Mouse (Mus musculus) adrenal gland, postnatal 10 days (tissue): ENCODE measurements at regions not wholly inside any gene's neighbourhood (a gene's known extent, or its start where the extent isn't known, plus 50 kb on each side); places are given as distances from the start of the nearest gene placed in this dataset.

Source experiments
- DNase-seq: peaks from one replicate; pipeline ENCODE4 v3.0.0; 2021; ENCODE audit warnings: mixed read lengths

- DNase-seq = no peak
These were observed 191.4 kb upstream of the Sdk2 start for GRCm38 (mm10) chr11:114258218-114258617.

DNA sequence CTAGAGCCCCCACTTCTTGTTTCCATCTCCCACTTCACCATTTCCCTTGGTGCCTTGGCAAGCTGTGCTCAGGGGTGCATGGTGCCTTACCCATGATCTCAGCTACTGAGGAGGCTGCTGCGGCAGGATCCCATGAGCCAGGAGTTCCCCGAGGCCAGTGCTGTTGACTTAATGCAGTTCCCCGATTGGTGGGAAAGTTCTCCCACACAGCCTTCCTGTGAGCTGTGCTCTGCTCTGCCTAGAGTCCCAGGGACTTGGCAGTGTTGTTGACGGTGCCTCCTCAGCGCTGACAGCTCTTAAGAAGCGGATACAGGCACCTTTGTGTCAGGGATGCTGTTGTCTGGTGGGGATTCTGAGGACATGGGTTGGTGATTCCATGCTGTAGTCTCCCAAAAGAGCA is 190.9 kb upstream of the Sdk2 start:
- DNase-seq = no peak

GRCm38 (mm10) chr11:114257061-114257460 is 190.2 kb upstream of the Sdk2 start:
- no peak for DNase-seq

DNA sequence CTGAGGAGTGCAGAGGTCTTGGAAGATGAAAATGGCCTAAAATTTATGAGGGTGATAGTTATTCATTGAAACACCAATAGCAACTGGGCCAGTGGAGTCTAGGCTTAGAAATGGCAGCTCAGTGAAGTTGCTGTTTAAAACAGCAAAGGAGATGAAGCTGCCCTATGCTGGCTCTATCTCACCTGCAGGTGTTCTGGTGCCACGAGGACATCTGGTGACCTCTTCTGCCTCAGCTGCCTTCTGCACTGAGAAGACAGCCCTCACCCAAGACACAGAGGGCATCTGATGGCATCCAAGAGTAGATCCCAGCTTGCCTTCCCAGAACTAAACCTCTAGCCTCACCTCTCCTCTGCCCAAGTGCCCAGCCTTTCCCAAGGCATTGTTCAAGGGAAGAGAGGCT is 187.5 kb upstream of the Sdk2 start:
- DNase-seq = no peak

DNA sequence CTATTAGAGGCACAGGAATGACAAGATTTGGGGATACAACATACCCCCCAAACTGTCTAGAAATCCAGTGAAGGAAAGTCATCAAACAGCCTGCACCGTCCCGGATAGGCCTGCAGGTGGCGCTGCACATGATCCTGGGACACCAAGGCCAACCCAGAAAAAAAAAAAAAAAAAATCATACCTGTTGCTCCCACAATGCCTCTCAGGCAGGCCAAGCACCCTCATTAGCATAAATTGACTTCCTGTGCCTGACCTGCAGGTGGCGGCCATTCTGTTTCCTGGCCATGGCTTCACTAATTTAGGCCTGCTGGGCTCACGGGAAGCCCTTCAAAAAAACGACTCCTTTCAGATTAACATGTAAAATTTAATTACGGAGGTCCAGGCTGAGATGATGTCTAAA is 184.8 kb upstream of the Sdk2 start:
- no peak for DNase-seq

GRCm38 (mm10) chr11:114249215-114249614 is 182.4 kb upstream of the Sdk2 start:
- no peak for DNase-seq

- DNase-seq = peak; percentile 9
These were observed 181.5 kb upstream of the Sdk2 start for GRCm38 (mm10) chr11:114248261-114248898.

- no peak for DNase-seq
These were observed 172.5 kb upstream of the Sdk2 start for GRCm38 (mm10) chr11:114239311-114239803.

- no peak for DNase-seq
These were observed 172.0 kb upstream of the Sdk2 start for GRCm38 (mm10) chr11:114238801-114239200.

DNA sequence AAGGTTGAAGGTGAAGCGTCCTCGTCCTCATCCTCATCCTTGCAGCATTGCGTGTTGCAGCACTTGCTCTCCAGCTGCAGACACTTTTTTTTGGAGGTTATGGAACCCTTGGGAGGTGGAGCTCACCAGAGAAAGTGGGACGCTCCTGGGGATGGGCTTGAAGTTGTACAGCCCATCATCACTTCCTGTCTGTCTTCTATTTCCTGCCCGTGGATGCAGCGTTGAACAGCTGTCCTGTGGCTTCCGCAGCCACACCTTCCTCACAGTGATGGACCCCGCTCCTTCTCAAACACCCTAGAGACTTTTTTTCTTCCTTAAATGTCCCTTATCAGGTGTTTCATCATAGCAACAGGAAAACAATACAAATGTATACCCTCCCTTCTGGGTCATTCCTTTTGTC is 171.5 kb upstream of the Sdk2 start:
- DNase-seq = no peak

DNA sequence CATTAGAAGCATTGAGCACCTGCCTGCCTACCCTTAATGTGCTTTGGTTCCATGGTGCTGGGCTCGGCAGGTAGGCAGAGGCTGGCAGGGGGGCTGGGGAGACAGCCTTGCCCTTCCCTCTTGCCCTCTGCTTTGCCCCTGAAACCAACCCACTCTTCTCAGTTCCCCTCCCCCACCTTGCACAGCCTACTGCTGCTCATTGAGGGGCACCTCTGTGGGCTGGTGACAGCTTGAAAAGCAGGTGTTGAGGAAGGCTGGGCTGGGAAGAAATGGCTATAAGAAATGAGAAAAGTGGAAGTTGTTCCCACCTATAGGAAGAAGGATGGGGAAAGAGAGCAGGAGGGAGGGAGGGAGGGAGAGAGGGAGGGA is 167.7 kb upstream of the Sdk2 start:
- no peak for DNase-seq

GRCm38 (mm10) chr11:114233636-114234541 is 167.0 kb upstream of the Sdk2 start:
- no peak for DNase-seq

DNA sequence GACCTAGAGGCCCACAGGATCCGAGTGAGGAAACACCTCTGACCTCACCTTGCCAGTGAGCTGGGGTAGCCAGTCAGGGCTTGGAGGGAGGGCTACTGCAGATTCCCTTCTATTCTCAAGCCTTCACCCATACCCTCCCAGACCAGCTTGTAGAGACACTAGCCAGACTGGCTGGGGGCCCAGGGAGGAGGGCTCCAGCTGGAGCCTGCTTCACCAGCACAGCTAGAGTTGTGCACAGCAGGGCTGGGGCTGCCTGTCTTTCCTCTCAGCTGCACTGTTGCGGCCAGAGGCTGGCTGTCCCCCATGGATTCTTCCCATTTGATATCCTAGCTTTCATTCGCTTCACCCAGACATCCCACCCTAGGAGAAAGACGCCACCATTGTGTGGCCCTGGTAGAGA is 165.0 kb upstream of the Sdk2 start:
- DNase-seq = no peak

GRCm38 (mm10) chr11:114229763-114230162 is 162.9 kb upstream of the Sdk2 start:
- no peak for DNase-seq

GRCm38 (mm10) chr11:114229196-114229595 is 162.3 kb upstream of the Sdk2 start:
- DNase-seq = no peak

- no peak for DNase-seq
These were observed 159.7 kb upstream of the Sdk2 start for GRCm38 (mm10) chr11:114226553-114226952.

GRCm38 (mm10) chr11:114224706-114225105 is 157.9 kb upstream of the Sdk2 start:
- DNase-seq = no peak

DNA sequence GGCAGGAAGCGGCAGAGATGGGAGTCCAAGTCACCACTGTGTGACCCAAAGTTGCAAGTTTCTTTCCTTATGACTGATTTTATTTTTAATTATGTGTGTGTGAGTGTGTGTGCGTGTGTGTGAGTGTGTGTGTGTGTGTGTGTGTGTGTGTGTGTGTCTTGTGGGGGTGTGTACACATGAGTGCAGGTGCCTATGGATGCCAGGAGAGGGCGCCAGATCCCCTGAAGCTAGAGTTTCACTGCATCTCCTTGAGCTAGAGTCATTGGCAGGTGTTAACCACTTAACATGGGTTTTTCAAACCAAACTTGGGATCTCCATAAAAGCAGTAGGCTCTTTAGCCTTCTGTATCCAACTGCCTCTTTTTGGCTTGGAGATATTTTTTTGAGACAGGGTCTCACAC is 156.2 kb upstream of the Sdk2 start:
- DNase-seq = no peak

- DNase-seq = no peak
These were observed 153.6 kb upstream of the Sdk2 start for GRCm38 (mm10) chr11:114220466-114220865.

GRCm38 (mm10) chr11:114218732-114219506 is 152.1 kb upstream of the Sdk2 start:
- no peak for DNase-seq

DNA sequence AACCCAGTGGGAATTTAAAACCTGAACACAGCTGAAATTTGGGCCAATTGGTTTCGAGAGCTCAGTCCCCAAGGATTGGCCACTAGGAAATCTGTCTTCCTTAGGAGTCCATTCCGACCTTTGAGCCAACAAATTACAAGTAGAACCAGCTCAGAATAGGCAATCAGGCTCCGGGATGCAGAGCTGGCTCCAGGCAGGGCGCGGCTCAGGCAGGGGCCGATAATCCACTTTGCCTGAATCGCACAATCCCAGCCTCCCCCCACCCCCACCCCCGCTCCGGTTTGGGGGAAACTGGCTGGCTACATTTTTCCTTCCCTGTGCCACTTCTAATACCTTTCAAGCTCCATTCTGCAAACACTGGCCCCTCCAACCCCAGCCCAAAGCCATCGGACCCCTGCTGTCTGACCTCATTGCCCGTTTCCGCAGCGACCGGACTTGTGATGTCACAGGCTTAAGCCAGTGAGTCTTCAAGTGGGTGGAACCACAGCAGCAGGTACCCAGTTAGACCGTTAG is 150.5 kb upstream of the Sdk2 start:
- peak; percentile 24 for DNase-seq

GRCm38 (mm10) chr11:114216493-114216892 is 149.6 kb upstream of the Sdk2 start:
- DNase-seq = no peak

DNA sequence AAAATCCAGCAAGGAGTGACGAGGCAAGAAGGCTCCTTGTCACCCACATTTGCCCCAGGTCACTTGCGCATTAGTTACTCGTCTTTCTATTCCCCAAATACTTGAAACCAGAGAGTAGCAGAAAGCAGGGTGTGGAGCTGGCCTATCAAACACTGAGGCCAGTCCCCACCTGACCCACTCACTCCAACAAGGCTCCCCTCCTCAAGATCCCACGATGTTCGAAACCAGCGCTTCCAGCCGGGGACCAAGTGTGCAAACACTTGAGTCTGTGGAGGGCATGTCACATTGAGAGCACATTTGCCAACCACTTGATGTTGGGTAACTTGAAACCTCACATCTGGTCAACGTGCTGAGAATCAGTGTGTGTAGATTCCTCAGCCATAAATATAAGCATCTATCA is 148.4 kb upstream of the Sdk2 start:
- DNase-seq = no peak
